Mouse (Mus musculus): Measurements from ENCODE around the gene Ttll3. TPM values are rescaled to one million over a fixed set of nuclear protein-coding genes. Genes with fewer than 3 reads are reported as not detected.

Ttll3 gene
- polyA plus RNA-seq, 1 experiment = 1.9 TPM

GRCm38 (mm10) chr6:113344321-113344720 is 44.7 kb upstream of the Ttll3 start:
- no peak for TF ChIP-seq POLR2AphosphoS2 (IDR thresholded peaks at IDR 0.05; ENCODE audit: insufficient read length, low read depth)
- peak; percentile 47 for TF ChIP-seq USF1 (IDR thresholded peaks at IDR 0.05; ENCODE audit: low read depth)
- peak overlapping the region; percentile 99 for H3K4me2 ChIP-seq (ENCODE audit: low read depth)
- H3K79me2 ChIP-seq (ENCODE audit: control insufficient read depth, insufficient read depth) = no peaks in the 10 kb centered on the region
- H3K27me3 ChIP-seq (ENCODE audit: control insufficient read depth, insufficient read depth, insufficient read length) = no peaks in the 10 kb centered on the region
- H3ac ChIP-seq (ENCODE audit: control insufficient read depth, insufficient read length) = peak overlapping the region; percentile 14
- no peaks in the 10 kb centered on the region for H3K36me3 ChIP-seq (ENCODE audit: control insufficient read depth, insufficient read depth)
- peak overlapping the region; percentile 45 for H3K4me3 ChIP-seq

GRCm38 (mm10) chr6:113346897-113347296 is 42.2 kb upstream of the Ttll3 start:
- H3K27me3 ChIP-seq (ENCODE audit: control insufficient read depth, insufficient read depth, insufficient read length) = no peaks in the 10 kb centered on the region
- TF ChIP-seq CEBPB (IDR thresholded peaks at IDR 0.05; ENCODE audit: insufficient read depth, poor library complexity, severe bottlenecking) = no peak
- no peaks in the 10 kb centered on the region for H3K79me2 ChIP-seq (ENCODE audit: control insufficient read depth, insufficient read depth)
- H3K36me3 ChIP-seq (ENCODE audit: control insufficient read depth, insufficient read depth) = no peaks in the 10 kb centered on the region
- H3K4me2 ChIP-seq (ENCODE audit: low read depth) = no peak overlapping the region
- no peak overlapping the region for H3K4me3 ChIP-seq
- H3ac ChIP-seq (ENCODE audit: control insufficient read depth, insufficient read length) = no peak overlapping the region

DNA sequence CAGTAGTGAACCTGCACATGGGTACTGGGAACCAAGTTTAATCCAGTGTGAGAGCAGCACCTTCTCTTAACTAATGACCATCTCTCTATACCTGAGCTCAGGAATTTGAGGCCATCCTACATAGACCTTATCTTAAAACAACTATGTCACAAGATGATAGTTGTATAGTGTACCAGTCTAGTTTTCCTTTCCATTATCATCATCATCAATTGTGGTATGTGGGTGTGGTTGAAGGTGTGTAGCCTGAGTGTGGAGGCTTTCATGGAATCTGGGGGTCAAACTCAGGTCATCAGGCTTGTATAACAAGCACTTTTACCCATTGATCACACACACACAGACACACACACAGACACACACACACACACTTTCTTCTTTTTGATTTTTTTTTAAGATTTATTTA is 38.5 kb upstream of the Ttll3 start:
- no peak overlapping the region for H3K4me3 ChIP-seq
- H3K27me3 ChIP-seq (ENCODE audit: control insufficient read depth, insufficient read depth, insufficient read length) = no peaks in the 10 kb centered on the region
- no peaks in the 10 kb centered on the region for H3K79me2 ChIP-seq (ENCODE audit: control insufficient read depth, insufficient read depth)
- TF ChIP-seq CEBPB (IDR thresholded peaks at IDR 0.05; ENCODE audit: insufficient read depth, poor library complexity, severe bottlenecking) (no peak), POLR2AphosphoS2 (IDR thresholded peaks at IDR 0.05; ENCODE audit: insufficient read length, low read depth) (no peak), TCF3 (IDR thresholded peaks at IDR 0.05; ENCODE audit: insufficient read length, low read depth) (no peak), MAX (IDR thresholded peaks at IDR 0.05; ENCODE audit: low read depth) (no peak), MYOG (IDR thresholded peaks at IDR 0.05; ENCODE audit: control insufficient read depth in 1 of 3, insufficient read depth in 1 of 3, insufficient read length in 2 of 3, low read depth in 2 of 3) (no peak), E2F4 (IDR thresholded peaks at IDR 0.05; ENCODE audit: insufficient read depth) (no peak), USF1 (IDR thresholded peaks at IDR 0.05; ENCODE audit: low read depth) (no peak)
- no peaks in the 10 kb centered on the region for H3K36me3 ChIP-seq (ENCODE audit: control insufficient read depth, insufficient read depth)
- no peak overlapping the region for H3K4me2 ChIP-seq (ENCODE audit: low read depth)
- H3ac ChIP-seq (ENCODE audit: control insufficient read depth, insufficient read length) = no peak overlapping the region

DNA sequence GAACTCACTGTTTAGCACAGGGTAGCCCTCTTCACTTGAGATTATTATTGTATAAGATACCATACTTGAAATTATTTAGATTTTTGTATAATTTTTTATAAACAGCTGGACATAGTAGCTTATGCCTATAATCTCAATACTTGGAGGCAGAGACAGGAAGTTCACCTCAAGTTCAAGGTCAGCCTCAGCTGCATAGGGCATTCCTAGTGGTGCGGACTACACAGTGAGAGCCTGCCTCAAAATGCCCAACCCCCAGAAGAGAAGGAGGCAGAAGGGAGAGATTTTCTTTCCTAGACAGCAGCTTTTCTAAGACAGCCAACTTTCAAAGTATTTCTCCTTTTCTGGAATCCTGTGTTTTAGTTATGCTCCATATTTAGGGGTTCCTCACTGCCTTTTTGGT is 37.9 kb upstream of the Ttll3 start:
- H3ac ChIP-seq (ENCODE audit: control insufficient read depth, insufficient read length) = no peak overlapping the region
- H3K4me2 ChIP-seq (ENCODE audit: low read depth) = no peak overlapping the region
- no peak overlapping the region for H3K4me3 ChIP-seq
- no peaks in the 10 kb centered on the region for H3K79me2 ChIP-seq (ENCODE audit: control insufficient read depth, insufficient read depth)
- no peaks in the 10 kb centered on the region for H3K27me3 ChIP-seq (ENCODE audit: control insufficient read depth, insufficient read depth, insufficient read length)
- H3K36me3 ChIP-seq (ENCODE audit: control insufficient read depth, insufficient read depth) = no peaks in the 10 kb centered on the region
- TF ChIP-seq CEBPB (IDR thresholded peaks at IDR 0.05; ENCODE audit: insufficient read depth, poor library complexity, severe bottlenecking) (no peak), MAX (IDR thresholded peaks at IDR 0.05; ENCODE audit: low read depth) (no peak), TCF3 (IDR thresholded peaks at IDR 0.05; ENCODE audit: insufficient read length, low read depth) (no peak), POLR2A (IDR thresholded peaks at IDR 0.05; ENCODE audit: insufficient read length, low read depth) (no peak), REST (IDR thresholded peaks at IDR 0.05; ENCODE audit: insufficient read depth, insufficient read length) (no peak), MYOD1 (IDR thresholded peaks at IDR 0.05; ENCODE audit: control insufficient read depth in 1 of 3, insufficient read length in 2 of 3, low read depth in 2 of 3) (no peak), TCF12 (IDR thresholded peaks at IDR 0.05; ENCODE audit: insufficient read depth, poor library complexity, severe bottlenecking) (no peak), SRF (IDR thresholded peaks at IDR 0.05; ENCODE audit: control insufficient read depth, insufficient read length, low read depth) (no peak), USF1 (IDR thresholded peaks at IDR 0.05; ENCODE audit: low read depth) (no peak), POLR2AphosphoS2 (IDR thresholded peaks at IDR 0.05; ENCODE audit: insufficient read length, low read depth) (no peak), MYOG (IDR thresholded peaks at IDR 0.05; ENCODE audit: control insufficient read depth in 1 of 3, insufficient read depth in 1 of 3, insufficient read length in 2 of 3, low read depth in 2 of 3) (no peak), E2F4 (IDR thresholded peaks at IDR 0.05; ENCODE audit: insufficient read depth) (no peak)

DNA sequence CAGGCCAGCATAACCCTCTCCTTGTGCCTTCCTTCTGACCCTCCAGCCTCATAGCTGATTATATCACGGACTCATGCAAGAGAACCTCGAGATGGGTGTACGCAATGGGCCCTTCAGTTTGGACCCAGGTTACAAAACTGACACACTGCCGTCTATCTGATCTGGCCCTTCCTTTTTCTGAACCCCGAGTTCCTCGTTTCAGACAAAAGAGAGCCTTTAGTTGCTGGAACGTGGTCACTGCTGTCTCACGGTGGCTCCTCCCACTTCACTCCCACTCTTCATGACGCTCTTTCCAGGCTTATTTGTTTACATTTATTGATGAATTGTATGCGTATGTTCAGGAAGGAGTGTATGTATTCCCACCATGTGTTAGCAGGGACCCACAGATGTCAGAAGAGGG is 37.4 kb upstream of the Ttll3 start:
- no peaks in the 10 kb centered on the region for H3K36me3 ChIP-seq (ENCODE audit: control insufficient read depth, insufficient read depth)
- TF ChIP-seq MYOG (IDR thresholded peaks at IDR 0.05; ENCODE audit: control insufficient read depth in 1 of 3, insufficient read depth in 1 of 3, insufficient read length in 2 of 3, low read depth in 2 of 3) (no peak), TCF3 (IDR thresholded peaks at IDR 0.05; ENCODE audit: insufficient read length, low read depth) (no peak), POLR2AphosphoS2 (IDR thresholded peaks at IDR 0.05; ENCODE audit: insufficient read length, low read depth) (no peak), REST (IDR thresholded peaks at IDR 0.05; ENCODE audit: insufficient read depth, insufficient read length) (no peak), SRF (IDR thresholded peaks at IDR 0.05; ENCODE audit: control insufficient read depth, insufficient read length, low read depth) (no peak), CEBPB (IDR thresholded peaks at IDR 0.05; ENCODE audit: insufficient read depth, poor library complexity, severe bottlenecking) (no peak), TCF12 (IDR thresholded peaks at IDR 0.05; ENCODE audit: insufficient read depth, poor library complexity, severe bottlenecking) (no peak), USF1 (IDR thresholded peaks at IDR 0.05; ENCODE audit: low read depth) (no peak), POLR2A (IDR thresholded peaks at IDR 0.05; ENCODE audit: insufficient read length, low read depth) (no peak), MAX (IDR thresholded peaks at IDR 0.05; ENCODE audit: low read depth) (no peak)
- H3ac ChIP-seq (ENCODE audit: control insufficient read depth, insufficient read length) = no peak overlapping the region
- no peak overlapping the region for H3K4me3 ChIP-seq
- no peaks in the 10 kb centered on the region for H3K27me3 ChIP-seq (ENCODE audit: control insufficient read depth, insufficient read depth, insufficient read length)
- H3K79me2 ChIP-seq (ENCODE audit: control insufficient read depth, insufficient read depth) = no peaks in the 10 kb centered on the region
- no peak overlapping the region for H3K4me2 ChIP-seq (ENCODE audit: low read depth)

Measured in myocyte (in vitro differentiated cells).